Mouse (Mus musculus) cerebellum, adult 2 months (tissue): ENCODE data around the gene Itpr3.

ENCODE experiments used
- CTCF ChIP-seq: fragments of 200-500 bp; IDR thresholded peaks from 2 replicates; pipeline ENCODE4 v1.5.1; 2011; ENCODE audit warnings: low read depth, mild to moderate bottlenecking, control low read depth, low read length, moderate library complexity, borderline replicate concordance; ENCODE audit not compliant: insufficient read depth
- POLR2A ChIP-seq: fragments of 200-500 bp; IDR thresholded peaks from 2 replicates; pipeline ENCODE4 v1.6.1; 2011; ENCODE audit warnings: low read length, control low read depth, borderline replicate concordance; ENCODE audit not compliant: insufficient read depth

DNA sequence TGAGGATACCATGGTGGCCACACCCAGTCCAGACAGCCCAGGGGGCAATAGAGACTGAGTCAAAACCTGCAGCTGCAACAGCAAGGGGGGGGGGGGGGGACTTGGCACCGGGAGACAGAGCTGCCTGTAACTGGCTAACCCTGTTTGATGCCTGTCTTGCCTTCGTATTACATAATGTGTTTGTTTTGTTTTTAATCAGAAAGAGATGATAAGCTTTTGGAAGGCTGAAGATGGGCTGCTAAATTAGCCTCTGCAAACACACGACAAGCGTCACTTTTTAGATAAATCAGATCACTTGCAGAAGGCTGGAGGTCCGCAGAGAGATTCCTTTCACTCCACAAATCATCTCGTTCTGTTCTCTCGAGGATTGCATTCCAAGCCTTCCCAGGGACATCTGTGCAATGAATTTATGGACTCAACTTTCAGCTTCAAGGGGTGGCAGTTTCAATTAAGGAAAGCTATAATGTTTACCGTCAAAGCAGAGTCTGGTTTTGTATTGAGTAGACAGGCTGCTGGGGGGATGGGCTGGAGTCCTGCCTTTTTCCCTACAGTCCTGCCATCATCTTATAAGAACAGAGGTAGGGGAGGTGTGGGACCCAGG is 89.3 kb downstream of the Itpr3 start:
- TF ChIP-seq POLR2A (no peak), CTCF (no peak)
